Mouse (Mus musculus) forebrain, embryonic 16.5 days (tissue): ENCODE measurements around the gene Fuz. TPM values are rescaled to one million over a fixed set of nuclear protein-coding genes. Genes with fewer than 3 reads are reported as not detected.
"Not testable (repeated sequence)": the region's sequence is repeated elsewhere in the genome, so short reads cannot be mapped to it uniquely, and the experiment has no call there.

Experiments used
- ATAC-seq: fragments of 200-750 bp; cut with Nextera tagmentation; 2 replicates; pipeline ENCODE4 v1.8.0; 2017; ENCODE audit warnings: mild to moderate bottlenecking, moderate library complexity
- H3K27ac ChIP-seq: fragments of 300-500 bp; sonication (generic); 2 replicates; pipeline ENCODE4 v1.5.1; 2014; ENCODE audit warnings: low read length, control low read depth
- H3K27me3 ChIP-seq: fragments of 300-500 bp; sonication (generic); replicated peaks from 2 replicates; pipeline ENCODE4 v1.6.1; 2014; ENCODE audit warnings: low read length; ENCODE audit not compliant: control insufficient read depth, insufficient read depth
- H3K36me3 ChIP-seq: fragments of 300-500 bp; sonication (generic); 2 replicates; pipeline ENCODE4 v1.6.1; 2014; ENCODE audit not compliant: control insufficient read depth, insufficient read depth
- H3K4me1 ChIP-seq: fragments of 300-500 bp; sonication (generic); replicated peaks from 2 replicates; pipeline ENCODE4 v1.6.1; 2014; ENCODE audit warnings: low read length; ENCODE audit not compliant: control insufficient read depth, insufficient read depth
- H3K4me2 ChIP-seq: fragments of 300-500 bp; sonication (generic); 2 replicates; pipeline ENCODE4 v1.6.1; 2014; ENCODE audit warnings: mild to moderate bottlenecking, low read length, control low read depth
- H3K4me3 ChIP-seq: fragments of 300-500 bp; sonication (generic); replicated peaks from 2 replicates; pipeline ENCODE4 v1.5.1; 2014; ENCODE audit warnings: mild to moderate bottlenecking, low read length, control low read depth
- H3K9ac ChIP-seq: fragments of 300-500 bp; sonication (generic); replicated peaks from 2 replicates; pipeline ENCODE4 v1.6.1; 2014; ENCODE audit warnings: low read depth, low read length, control low read depth
- H3K9me3 ChIP-seq: fragments of 300-500 bp; sonication (generic); 2 replicates; pipeline ENCODE4 v1.6.1; 2016; ENCODE audit warnings: low read length; ENCODE audit not compliant: control insufficient read depth
- WGBS: fragments of 180-500 bp; shearing (Covaris S2); extraction: QIAGEN DNeasy Blood & Tissue Kit; methylation state at CpG from one replicate; pipeline ENCODE4 v1.1.7; 2014; 5-methylcytosine and 5-hydroxymethylcytosine counted together
- polyA plus RNA-seq: library from polyadenylated mRNA; unstranded; fragments of >200 nt; fragmentation: Nextera tagmentation; extraction: Ambion mirVana; gene quantifications from 2 replicates; pipeline ENCODE4 v1.2.1, GENCODE M21; 2015

Fuz gene
- polyA plus RNA-seq, 1 experiment from 2014 or later = 21.2 TPM

- no peak overlapping the region for H3K27ac ChIP-seq
- H3K4me2 ChIP-seq = peak overlapping the region; percentile 95
Observed at GRCm38 (mm10) chr7:44867010-44867702, 28.7 kb upstream of the Fuz start.

DNA sequence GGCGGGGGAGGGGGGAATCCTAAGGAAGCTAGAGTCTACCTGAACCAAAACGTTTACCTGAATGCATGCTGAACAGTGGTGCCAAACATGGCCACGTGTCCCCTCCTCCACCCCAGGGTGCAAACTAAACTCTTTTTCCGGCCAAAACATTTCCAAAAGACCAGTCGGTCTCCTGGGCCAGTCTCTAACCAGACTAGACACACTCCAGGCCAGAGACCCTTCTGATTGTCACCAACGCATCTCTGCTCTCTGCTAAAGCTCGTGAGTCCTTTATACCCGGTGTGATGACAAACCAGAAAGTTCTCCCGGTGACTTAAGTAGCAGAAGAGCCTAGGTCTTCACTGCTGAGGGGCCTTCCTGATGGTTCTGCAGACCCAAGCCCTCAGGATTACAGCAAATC lies 28.1 kb upstream of the Fuz start:
- Histone ChIP-seq H3K27me3 (no peaks in the 10 kb centered on the region), H3K27ac (no peak overlapping the region), H3K36me3 (peaks cover 23% of the 10 kb centered on the region), H3K4me2 (peak overlapping the region; percentile 95), H3K9ac (peak overlapping the region; percentile 99), H3K4me1 (peaks cover 44% of the 10 kb centered on the region), H3K9me3 (no peaks in the 10 kb centered on the region), H3K4me3 (peak overlapping the region; percentile 91)
- WGBS = 45% methylated on average over 9 of the region's 9 CpGs
- ATAC-seq = no peak

More at GRCm38 (mm10) chr7:44867010-44867702, 28.7 kb upstream of the Fuz start:
- no peak for ATAC-seq
- Histone ChIP-seq H3K4me1 (peaks cover 44% of the 10 kb centered on the region), H3K9me3 (no peaks in the 10 kb centered on the region), H3K27me3 (no peaks in the 10 kb centered on the region), H3K9ac (peak overlapping the region; percentile 99), H3K4me3 (peak overlapping the region; percentile 91), H3K36me3 (peaks cover 28% of the 10 kb centered on the region)
- whole genome bisulfite sequencing = 70% methylated on average over 18 of the region's 19 CpGs

DNA sequence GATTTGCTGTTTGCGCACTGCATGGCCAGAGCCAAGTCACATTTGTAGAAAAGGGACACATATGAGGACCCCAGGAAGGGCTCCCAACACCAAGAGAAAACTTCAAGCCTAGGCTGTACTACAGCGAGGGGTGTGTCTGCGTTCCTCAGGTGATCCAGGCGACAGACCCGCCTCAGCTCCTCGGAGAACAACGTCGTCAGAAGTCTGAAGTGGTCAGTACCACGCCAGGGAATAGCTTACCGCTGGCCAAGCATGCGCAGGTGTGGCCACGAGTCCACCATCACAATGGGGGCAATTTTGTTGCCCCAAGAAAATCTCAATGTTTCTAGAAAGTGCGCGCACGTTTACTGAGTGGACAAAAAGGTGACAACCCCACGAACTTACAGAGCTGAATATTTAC lies 27.4 kb upstream of the Fuz start:
- Histone ChIP-seq H3K27ac (peak overlapping the region; percentile 100), H3K4me2 (peak overlapping the region; percentile 95), H3K36me3 (peaks cover 16% of the 10 kb centered on the region), H3K27me3 (no peaks in the 10 kb centered on the region), H3K9ac (peak overlapping the region; percentile 99), H3K9me3 (no peaks in the 10 kb centered on the region), H3K4me1 (peaks cover 44% of the 10 kb centered on the region), H3K4me3 (peak overlapping the region; percentile 91)
- 3% methylated on average over 16 of the region's 16 CpGs for whole genome bisulfite sequencing
- no peak for ATAC-seq

GRCm38 (mm10) chr7:44868919-44869696 lies 26.8 kb upstream of the Fuz start:
- WGBS = under 1% methylated on average over 94 of the region's 108 CpGs
- no peaks in the 10 kb centered on the region for H3K9me3 ChIP-seq
- peak overlapping the region; percentile 95 for H3K4me2 ChIP-seq
- H3K9ac ChIP-seq = peak overlapping the region; percentile 99
- H3K27ac ChIP-seq = peak overlapping the region; percentile 100
- H3K36me3 ChIP-seq = peaks cover 11% of the 10 kb centered on the region
- peak; percentile 18 for ATAC-seq
- no peaks in the 10 kb centered on the region for H3K27me3 ChIP-seq
- H3K4me1 ChIP-seq = peaks cover 44% of the 10 kb centered on the region
- H3K4me3 ChIP-seq = peak overlapping the region; percentile 91

- Histone ChIP-seq H3K9me3 (no peaks in the 10 kb centered on the region), H3K4me3 (peak within 1 kb of the TSS; percentile 91), H3K4me1 (peaks cover 40% of the 10 kb centered on the region), H3K27me3 (no peaks in the 10 kb centered on the region), H3K4me2 (peak within 1 kb of the TSS; percentile 95), H3K36me3 (peaks cover 6% of the 10 kb centered on the region; the same call in 1 of the 2 replicates), H3K9ac (peak within 1 kb of the TSS; percentile 99), H3K27ac (peak within 1 kb of the TSS; percentile 100)
- WGBS = 8% methylated on average over 28 of the region's 29 CpGs
- peak; percentile 95 for ATAC-seq
Observed at GRCm38 (mm10) chr7:44869697-44870528, 26.0 kb upstream of the Fuz start, which contains the start of gene Ptov1. Gene Ptov1, minus strand, starts transcription at chr7:44869788.

GRCm38 (mm10) chr7:44870614-44871013 lies 25.3 kb upstream of the Fuz start:
- H3K36me3 ChIP-seq = 0 out of 2 replicates have a peak, but pooled peaks cover under 1% of the 10 kb centered on the region
- no peak for ATAC-seq
- peak overlapping the region; percentile 91 for H3K4me3 ChIP-seq

GRCm38 (mm10) chr7:44871181-44871580 lies 24.7 kb upstream of the Fuz start:
- ATAC-seq = no peak
- H3K4me2 ChIP-seq = no peak overlapping the region
- no peaks in the 10 kb centered on the region for H3K9me3 ChIP-seq
- peaks cover 29% of the 10 kb centered on the region for H3K4me1 ChIP-seq
- no peaks in the 10 kb centered on the region for H3K36me3 ChIP-seq
- no peak overlapping the region for H3K27ac ChIP-seq
- no peak overlapping the region for H3K4me3 ChIP-seq
- WGBS = 27% methylated on average over 1 of the region's 1 CpGs
- H3K9ac ChIP-seq = no peak overlapping the region
- no peaks in the 10 kb centered on the region for H3K27me3 ChIP-seq

More at GRCm38 (mm10) chr7:44870614-44871013, 25.3 kb upstream of the Fuz start:
- H3K9ac ChIP-seq = peak overlapping the region; percentile 39
- WGBS = 80% methylated on average over 6 of the region's 6 CpGs
- peak overlapping the region; percentile 100 for H3K27ac ChIP-seq
- peak overlapping the region; percentile 46 for H3K4me2 ChIP-seq
- H3K9me3 ChIP-seq = no peaks in the 10 kb centered on the region
- peaks cover 34% of the 10 kb centered on the region for H3K4me1 ChIP-seq
- no peaks in the 10 kb centered on the region for H3K27me3 ChIP-seq

DNA sequence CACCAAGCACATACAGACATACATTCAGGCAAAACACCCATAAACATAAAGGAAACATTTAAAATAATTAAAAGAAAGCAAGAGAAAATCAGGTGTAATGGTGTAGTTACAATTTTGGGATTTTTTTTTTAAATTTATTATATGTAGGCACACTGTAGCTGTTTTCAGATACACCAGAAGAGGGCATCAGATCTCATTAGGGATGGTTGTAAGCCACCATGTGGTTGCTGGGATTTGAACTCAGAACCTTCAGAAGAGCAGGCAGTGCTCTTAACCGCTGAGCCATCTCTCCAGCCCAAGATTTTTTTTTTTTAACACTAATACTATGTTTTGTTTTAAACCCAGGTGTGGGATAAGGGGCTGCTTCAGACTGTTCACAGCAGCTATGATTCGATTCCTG lies 24.1 kb upstream of the Fuz start:
- WGBS = 92% methylated on average over 2 of the region's 2 CpGs
- not testable (repeated sequence) for H3K4me2 ChIP-seq, H3K27ac ChIP-seq, H3K36me3 ChIP-seq, H3K9me3 ChIP-seq, H3K27me3 ChIP-seq, H3K9ac ChIP-seq, ATAC-seq, H3K4me3 ChIP-seq
- H3K4me1 ChIP-seq = peaks cover 23% of the 10 kb centered on the region

DNA sequence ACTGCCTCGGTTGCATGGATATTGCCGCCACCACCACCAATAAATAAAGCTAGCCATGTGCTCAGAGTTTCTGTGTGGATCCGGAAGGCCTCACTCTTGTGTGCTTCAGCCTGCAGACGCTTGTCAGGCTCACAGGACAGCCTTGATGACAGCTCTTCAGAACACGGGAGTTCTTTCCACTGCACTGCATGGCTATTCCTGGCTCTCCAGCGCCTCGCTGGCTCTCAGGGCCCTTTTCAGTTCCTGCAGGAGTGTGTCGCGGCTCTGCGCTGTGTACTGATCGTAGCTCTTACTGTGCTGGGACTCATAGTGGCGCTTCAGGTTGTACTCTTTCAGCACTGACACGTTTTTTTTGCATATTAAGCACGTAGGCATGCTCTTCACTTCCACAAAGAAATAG lies 18.0 kb upstream of the Fuz start:
- no peak for ATAC-seq
- Histone ChIP-seq H3K9me3 (no peaks in the 10 kb centered on the region), H3K4me3 (no peak overlapping the region), H3K27ac (no peak overlapping the region), H3K4me1 (no peaks in the 10 kb centered on the region), H3K36me3 (peaks cover 35% of the 10 kb centered on the region), H3K27me3 (no peaks in the 10 kb centered on the region), H3K4me2 (no peak overlapping the region), H3K9ac (no peak overlapping the region)
- WGBS = 87% methylated on average over 14 of the region's 14 CpGs
